Mouse (Mus musculus): ENCODE results near the gene Rab7.

GRCm38 (mm10) chr6:87995519-87995918 is 49.6 kb downstream of the Rab7 start:
- no peak for TF ChIP-seq POLR2A (IDR thresholded peaks at IDR 0.05; ENCODE audit: insufficient read depth, low read length)
- TF ChIP-seq EP300 (IDR thresholded peaks at IDR 0.05; ENCODE audit: insufficient read depth, low read depth, low read length), result no peak

All from ES-Bruce4 (cell line).